Mouse (Mus musculus): ENCODE data around the gene Chit1.

Chit1 gene

GRCm38 (mm10) chr1:134142363-134142794 lies 31.3 kb downstream of the Chit1 start:
- DNase-seq (ENCODE audit: low spot score) = no peak

GRCm38 (mm10) chr1:134146066-134146465 lies 35.0 kb downstream of the Chit1 start:
- no peak for DNase-seq (ENCODE audit: low spot score)

- DNase-seq (ENCODE audit: low spot score) = no peak
These were observed 39.0 kb downstream of the Chit1 start for GRCm38 (mm10) chr1:134150076-134150475.

GRCm38 (mm10) chr1:134150745-134151144 lies 39.7 kb downstream of the Chit1 start:
- no peak for DNase-seq (ENCODE audit: low spot score)

GRCm38 (mm10) chr1:134151655-134152412 lies 40.8 kb downstream of the Chit1 start:
- peak; percentile 86 for DNase-seq (ENCODE audit: low spot score)

- no peak for DNase-seq (ENCODE audit: low spot score)
These were observed 41.9 kb downstream of the Chit1 start for GRCm38 (mm10) chr1:134152626-134153590.

GRCm38 (mm10) chr1:134154121-134154520 lies 43.1 kb downstream of the Chit1 start:
- no peak for DNase-seq (ENCODE audit: low spot score)

GRCm38 (mm10) chr1:134154655-134155054 lies 43.6 kb downstream of the Chit1 start:
- no peak for DNase-seq (ENCODE audit: low spot score)

GRCm38 (mm10) chr1:134160404-134160803 lies 49.4 kb downstream of the Chit1 start:
- no peak for DNase-seq (ENCODE audit: low spot score)

- no peak for DNase-seq (ENCODE audit: low spot score)
These were observed 50.4 kb downstream of the Chit1 start for GRCm38 (mm10) chr1:134161399-134161798.

GRCm38 (mm10) chr1:134162510-134163225 lies 51.6 kb downstream of the Chit1 start:
- DNase-seq (ENCODE audit: low spot score) = peak; percentile 61

GRCm38 (mm10) chr1:134163476-134163875 lies 52.4 kb downstream of the Chit1 start:
- DNase-seq (ENCODE audit: low spot score) = no peak

- DNase-seq (ENCODE audit: low spot score) = peak; percentile 77
These were observed 53.4 kb downstream of the Chit1 start for GRCm38 (mm10) chr1:134164454-134164853.

GRCm38 (mm10) chr1:134166547-134166946 lies 55.5 kb downstream of the Chit1 start:
- DNase-seq (ENCODE audit: low spot score) = no peak

- DNase-seq (ENCODE audit: low spot score) = no peak
These were observed 56.6 kb downstream of the Chit1 start for GRCm38 (mm10) chr1:134167416-134168305.

- DNase-seq (ENCODE audit: low spot score) = no peak
These were observed 57.5 kb downstream of the Chit1 start for GRCm38 (mm10) chr1:134168567-134168966.

- DNase-seq (ENCODE audit: low spot score) = no peak
These were observed 58.1 kb downstream of the Chit1 start for GRCm38 (mm10) chr1:134168985-134169697.

GRCm38 (mm10) chr1:134173081-134173480 lies 62.0 kb downstream of the Chit1 start:
- DNase-seq (ENCODE audit: low spot score) = no peak

- DNase-seq (ENCODE audit: low spot score) = no peak
These were observed 66.9 kb downstream of the Chit1 start for GRCm38 (mm10) chr1:134177976-134178375.

- peak; percentile 76 for DNase-seq (ENCODE audit: low spot score)
These were observed 71.0 kb downstream of the Chit1 start, which contains the start of gene Chil1 for GRCm38 (mm10) chr1:134182025-134182424. TSS of gene Chil1 (plus strand) at chr1:134182176.
